Mouse (Mus musculus) C2C12 (cell line): ENCODE measurements around the gene Ppfia4.

Experiments
- CEBPB ChIP-seq: IDR thresholded peaks from one replicate; pipeline ENCODE4 v1.6.1; 2011; ENCODE audit warnings: low read depth, mild to moderate bottlenecking, control low read depth, moderate library complexity
- CTCF ChIP-seq: IDR thresholded peaks from one replicate; pipeline ENCODE4 v1.5.1; 2011; ENCODE audit not compliant: control insufficient read depth, insufficient read depth, insufficient read length
- MAX ChIP-seq: IDR thresholded peaks from one replicate; pipeline ENCODE4 v1.6.1; 2011; ENCODE audit warnings: mild to moderate bottlenecking, control low read depth
- MYOD1 ChIP-seq: IDR thresholded peaks from one replicate; pipeline ENCODE4 v1.6.1; 2011; ENCODE audit warnings: low read depth; ENCODE audit not compliant: control insufficient read depth, insufficient read length
- MYOG ChIP-seq: IDR thresholded peaks from one replicate; pipeline ENCODE4 v1.6.1; 2011; ENCODE audit not compliant: control insufficient read depth, insufficient read length; ENCODE audit errors: extremely low read depth
- USF1 ChIP-seq: IDR thresholded peaks from one replicate; pipeline ENCODE4 v1.6.1; 2011; ENCODE audit warnings: low read depth, mild to moderate bottlenecking, control low read depth, moderate library complexity

- TF ChIP-seq CTCF: no peak
- TF ChIP-seq CEBPB: no peak
- TF ChIP-seq USF1: no peak
- no peak for TF ChIP-seq MAX
- no peak for TF ChIP-seq MYOG
- TF ChIP-seq MYOD1: no peak
Observed at GRCm38 (mm10) chr1:134333371-134334110, 813 bp upstream of the Ppfia4 start.
